Mouse (Mus musculus) hindbrain, embryonic 13.5 days (tissue): ENCODE measurements around the gene Ell2. TPM values are rescaled to one million over a fixed set of nuclear protein-coding genes. Genes with fewer than 3 reads are reported as not detected.

Experiments used
- ATAC-seq: fragments of 200-750 bp; cut with Nextera tagmentation; 2 replicates; pipeline ENCODE4 v1.8.0; 2017; ENCODE audit warnings: moderate TSS enrichment; ENCODE audit not compliant: low FRiP score
- H3K27ac ChIP-seq: fragments of 300-500 bp; sonication (generic); 2 replicates; pipeline ENCODE4 v1.5.1; 2015; ENCODE audit warnings: inconsistent platforms, mild to moderate bottlenecking, moderate library complexity
- H3K27me3 ChIP-seq: fragments of 300-500 bp; sonication (generic); 2 replicates; pipeline ENCODE4 v1.6.1; 2015; ENCODE audit warnings: mild to moderate bottlenecking, inconsistent platforms
- H3K36me3 ChIP-seq: fragments of 300-500 bp; sonication (generic); 2 replicates; pipeline ENCODE4 v1.6.1; 2015; ENCODE audit warnings: mild to moderate bottlenecking, inconsistent platforms
- H3K4me1 ChIP-seq: fragments of 300-500 bp; sonication (generic); replicated peaks from 2 replicates; pipeline ENCODE4 v1.6.1; 2015; ENCODE audit warnings: inconsistent platforms
- H3K4me2 ChIP-seq: fragments of 300-500 bp; sonication (generic); 2 replicates; pipeline ENCODE4 v1.6.1; 2015; ENCODE audit warnings: inconsistent platforms, mild to moderate bottlenecking, moderate library complexity
- H3K4me3 ChIP-seq: fragments of 300-500 bp; sonication (generic); 2 replicates; pipeline ENCODE4 v1.5.1; 2015; ENCODE audit warnings: mild to moderate bottlenecking, inconsistent platforms
- H3K9ac ChIP-seq: fragments of 300-500 bp; sonication (generic); 2 replicates; pipeline ENCODE4 v1.6.1; 2015; ENCODE audit warnings: mild to moderate bottlenecking, inconsistent platforms
- H3K9me3 ChIP-seq: fragments of 300-500 bp; sonication (generic); 2 replicates; pipeline ENCODE4 v1.6.1; 2016; ENCODE audit warnings: inconsistent platforms
- WGBS: fragments of 180-500 bp; shearing (Covaris S2); methylation state at CpG from one replicate; pipeline ENCODE4 v1.1.7; 2015; 5-methylcytosine and 5-hydroxymethylcytosine counted together
- polyA plus RNA-seq: library from polyadenylated mRNA; unstranded; fragments of >200 nt; fragmentation: Nextera tagmentation; extraction: Ambion mirVana; gene quantifications from 2 replicates; pipeline ENCODE4 v1.2.1, GENCODE M21; 2015

Ell2 gene
- polyA plus RNA-seq, 1 experiment from 2014 or later = 2.3 TPM

DNA sequence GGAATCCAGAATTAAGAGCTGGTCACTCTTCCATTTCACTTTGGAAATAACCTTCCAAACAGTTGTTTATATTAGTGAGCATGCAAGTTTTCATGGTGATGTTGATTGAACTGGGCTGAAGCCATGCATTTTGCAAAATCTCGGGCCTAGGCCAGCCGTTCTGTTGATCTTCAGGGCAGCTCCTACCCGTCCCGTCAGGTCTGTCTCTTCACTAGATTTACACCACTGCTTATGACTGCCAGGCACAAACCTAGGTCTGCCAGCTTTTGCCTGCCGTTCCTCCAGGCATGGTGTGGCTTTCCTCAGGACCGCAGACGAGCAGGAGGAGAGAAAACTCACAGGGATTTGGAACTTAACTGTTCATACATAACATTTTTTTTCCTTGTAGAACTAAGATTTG lies 31.4 kb downstream of the Ell2 start:
- Histone ChIP-seq H3K27ac (no peak overlapping the region), H3K36me3 (no peaks in the 10 kb centered on the region), H3K4me2 (no peak overlapping the region), H3K4me3 (no peak overlapping the region), H3K27me3 (no peaks in the 10 kb centered on the region), H3K9me3 (no peaks in the 10 kb centered on the region), H3K9ac (no peak overlapping the region), H3K4me1 (no peaks in the 10 kb centered on the region)
- WGBS = 90% methylated on average over 7 of the region's 7 CpGs
- no peak for ATAC-seq

DNA sequence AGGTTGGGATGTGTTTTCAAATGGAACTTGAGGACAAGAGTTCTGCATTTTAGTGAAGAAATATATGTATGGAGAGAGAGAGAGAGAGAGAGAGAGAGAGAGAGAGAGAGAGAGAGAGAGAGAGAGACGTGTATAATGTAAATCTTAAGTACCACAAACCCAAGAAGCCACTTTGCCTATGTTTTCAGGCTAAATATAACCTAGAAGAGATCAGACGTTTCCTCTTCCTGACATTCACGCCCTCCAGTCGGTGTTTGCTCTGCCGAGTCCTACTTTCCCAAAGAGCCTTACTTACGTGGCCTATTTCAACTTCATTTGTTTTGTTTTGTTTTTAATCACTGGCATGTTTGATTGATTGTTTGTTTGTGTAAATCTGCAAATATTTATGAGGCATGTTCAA lies 32.0 kb downstream of the Ell2 start:
- H3K36me3 ChIP-seq = no peaks in the 10 kb centered on the region
- no peak for ATAC-seq
- WGBS = 76% methylated on average over 6 of the region's 6 CpGs
- H3K4me3 ChIP-seq = no peak overlapping the region
- no peak overlapping the region for H3K9ac ChIP-seq
- no peaks in the 10 kb centered on the region for H3K9me3 ChIP-seq
- no peaks in the 10 kb centered on the region for H3K27me3 ChIP-seq
- no peaks in the 10 kb centered on the region for H3K4me1 ChIP-seq
- no peak overlapping the region for H3K4me2 ChIP-seq
- H3K27ac ChIP-seq = no peak overlapping the region

DNA sequence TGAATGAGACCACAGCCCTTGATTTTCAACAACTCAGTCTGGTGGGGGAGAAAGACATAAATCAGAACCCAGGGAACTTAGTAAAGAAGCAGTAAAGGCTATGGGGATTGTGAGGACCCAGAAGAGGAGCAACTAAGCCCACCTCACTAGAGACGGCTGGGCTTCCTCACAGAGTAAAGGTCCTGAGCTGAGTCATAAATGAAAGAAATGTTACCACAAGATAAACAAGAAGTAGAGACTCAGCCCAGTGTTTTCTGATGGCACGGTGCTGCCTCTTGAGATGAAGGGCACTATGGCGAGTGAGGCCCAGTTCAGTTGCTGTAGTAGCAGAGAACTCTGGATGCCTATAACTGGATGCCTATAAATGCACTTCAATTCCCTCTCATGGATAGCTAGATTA lies 32.4 kb downstream of the Ell2 start:
- H3K27me3 ChIP-seq = no peaks in the 10 kb centered on the region
- H3K4me1 ChIP-seq = no peaks in the 10 kb centered on the region
- no peak overlapping the region for H3K27ac ChIP-seq
- H3K36me3 ChIP-seq = no peaks in the 10 kb centered on the region
- no peak overlapping the region for H3K4me3 ChIP-seq
- H3K9me3 ChIP-seq = no peaks in the 10 kb centered on the region
- no peak overlapping the region for H3K9ac ChIP-seq
- WGBS = 83% methylated on average over 3 of the region's 3 CpGs
- no peak overlapping the region for H3K4me2 ChIP-seq
- ATAC-seq = no peak

DNA sequence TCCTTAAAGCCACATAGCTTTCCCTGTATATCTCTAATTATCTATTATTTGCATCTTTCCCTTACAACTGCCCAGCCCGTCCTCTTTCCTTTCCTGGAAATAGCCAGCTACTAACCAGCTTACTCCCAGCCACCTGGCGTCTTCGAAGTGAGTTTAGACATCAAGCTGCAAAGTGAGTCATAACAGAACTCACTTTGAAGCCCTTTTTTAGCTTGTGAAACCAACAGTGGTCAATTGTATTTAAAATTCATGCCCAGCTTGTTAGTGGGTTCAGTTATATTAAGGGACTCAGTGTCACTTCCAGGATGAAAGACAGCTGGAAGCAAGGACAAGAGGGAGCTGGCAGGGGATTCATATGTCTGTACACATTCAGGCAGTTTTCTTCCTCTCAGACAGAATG lies 33.5 kb downstream of the Ell2 start:
- WGBS = 84% methylated on average over 3 of the region's 3 CpGs
- Histone ChIP-seq H3K27me3 (no peaks in the 10 kb centered on the region), H3K4me1 (no peaks in the 10 kb centered on the region), H3K36me3 (no peaks in the 10 kb centered on the region), H3K9me3 (no peaks in the 10 kb centered on the region), H3K4me3 (no peak overlapping the region), H3K27ac (no peak overlapping the region), H3K9ac (no peak overlapping the region), H3K4me2 (no peak overlapping the region)
- ATAC-seq = no peak

DNA sequence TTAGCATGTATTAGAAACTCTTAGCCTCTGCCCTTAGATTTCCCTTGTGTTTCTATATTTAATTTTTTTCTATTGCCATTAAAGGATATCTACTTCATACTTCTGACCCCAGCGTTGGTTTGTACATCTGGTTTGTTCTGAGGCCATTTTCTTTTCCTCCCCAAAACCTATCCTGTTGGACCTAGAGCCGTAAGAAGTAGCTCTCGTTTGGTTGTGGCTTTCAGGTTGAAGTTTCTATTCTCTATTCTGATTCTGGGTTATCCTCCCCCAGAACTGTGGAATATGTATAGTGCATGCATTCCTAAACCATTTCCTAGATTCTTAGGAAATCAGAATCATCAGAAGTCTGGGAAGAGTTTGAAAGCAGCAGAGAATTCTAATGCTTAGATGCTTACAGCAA lies 34.6 kb downstream of the Ell2 start:
- 92% methylated on average over 3 of the region's 3 CpGs for WGBS

DNA sequence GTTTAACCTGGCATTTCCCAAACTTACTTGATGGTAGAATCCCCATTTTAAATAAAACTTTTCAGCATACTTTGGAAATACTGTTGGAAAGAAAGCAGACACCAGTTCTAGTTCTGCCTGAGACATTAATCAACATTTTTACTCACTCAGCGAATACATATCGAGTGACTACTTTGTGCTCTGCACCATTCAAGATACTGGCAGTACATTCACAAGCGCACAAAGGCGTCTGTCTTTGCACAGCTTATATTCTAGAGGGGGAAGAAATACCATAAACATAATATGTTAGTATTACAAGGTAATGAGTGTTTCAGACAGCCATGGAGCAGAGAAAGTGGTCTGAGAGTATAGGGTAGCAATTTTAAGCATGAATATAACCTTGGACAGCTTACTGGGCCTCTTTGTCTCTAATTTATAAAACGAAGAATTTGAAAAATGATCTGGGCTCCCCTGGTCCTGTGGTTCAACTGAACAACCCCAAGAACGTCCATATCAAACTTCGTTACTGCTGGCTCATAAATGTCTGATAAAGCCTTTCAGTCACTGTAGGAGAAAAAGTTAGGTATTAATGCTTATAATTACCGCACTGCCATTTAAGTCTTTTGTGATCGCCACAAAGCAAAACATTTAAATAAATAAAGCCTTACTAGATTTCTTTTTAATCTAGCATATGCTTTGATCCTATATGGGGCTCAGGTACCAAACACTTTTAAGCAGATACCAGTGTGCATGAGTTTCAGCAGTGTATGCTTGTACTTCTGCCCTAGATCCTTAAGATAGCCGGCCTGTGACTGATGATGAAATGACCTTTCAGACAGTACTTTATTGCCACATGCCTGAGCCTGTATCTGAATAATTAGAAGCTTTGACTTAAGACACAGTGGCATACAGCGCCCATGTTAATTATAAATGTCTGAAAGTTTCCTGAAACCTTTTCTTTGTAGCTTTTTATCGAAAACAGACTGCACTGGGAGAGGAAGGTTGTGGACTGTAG lies 35.5 kb downstream of the Ell2 start:
- no peaks in the 10 kb centered on the region for H3K4me1 ChIP-seq
- no peak overlapping the region for H3K9ac ChIP-seq
- no peak overlapping the region for H3K4me3 ChIP-seq
- WGBS = 81% methylated on average over 12 of the region's 12 CpGs
- no peaks in the 10 kb centered on the region for H3K36me3 ChIP-seq
- H3K4me2 ChIP-seq = no peak overlapping the region
- H3K27me3 ChIP-seq = no peaks in the 10 kb centered on the region
- no peak for ATAC-seq
- H3K27ac ChIP-seq = no peak overlapping the region
- no peaks in the 10 kb centered on the region for H3K9me3 ChIP-seq

More for the DNA sequence above, 34.6 kb downstream of the Ell2 start:
- no peak overlapping the region for H3K27ac ChIP-seq
- H3K4me3 ChIP-seq = no peak overlapping the region
- no peaks in the 10 kb centered on the region for H3K27me3 ChIP-seq
- H3K4me1 ChIP-seq = no peaks in the 10 kb centered on the region
- no peaks in the 10 kb centered on the region for H3K36me3 ChIP-seq
- no peak for ATAC-seq
- H3K4me2 ChIP-seq = no peak overlapping the region
- no peaks in the 10 kb centered on the region for H3K9me3 ChIP-seq
- H3K9ac ChIP-seq = no peak overlapping the region

DNA sequence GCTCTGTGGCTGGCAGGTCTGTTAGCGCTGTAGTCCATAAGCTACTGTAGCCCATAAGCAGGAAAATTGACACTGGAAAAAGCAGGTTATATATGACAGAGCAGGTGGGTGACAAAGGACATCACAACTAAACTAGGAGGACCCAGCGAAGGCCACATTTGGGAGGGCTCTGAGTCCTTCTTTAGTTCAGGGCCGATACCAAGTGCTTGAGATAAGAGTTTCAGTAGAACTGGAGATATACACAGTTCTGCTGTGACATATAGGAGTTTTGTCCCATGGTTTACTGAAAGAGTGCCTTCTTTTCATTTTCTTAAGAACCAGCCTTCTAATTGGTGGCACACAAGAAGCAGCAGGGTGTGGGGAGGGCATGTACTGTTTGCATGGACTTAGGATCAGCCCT lies 36.4 kb downstream of the Ell2 start:
- Histone ChIP-seq H3K27me3 (no peaks in the 10 kb centered on the region), H3K36me3 (no peaks in the 10 kb centered on the region), H3K4me3 (no peak overlapping the region), H3K4me1 (no peaks in the 10 kb centered on the region), H3K4me2 (no peak overlapping the region), H3K9me3 (no peaks in the 10 kb centered on the region), H3K9ac (no peak overlapping the region), H3K27ac (no peak overlapping the region)
- ATAC-seq = no peak
- WGBS = 92% methylated on average over 3 of the region's 3 CpGs

DNA sequence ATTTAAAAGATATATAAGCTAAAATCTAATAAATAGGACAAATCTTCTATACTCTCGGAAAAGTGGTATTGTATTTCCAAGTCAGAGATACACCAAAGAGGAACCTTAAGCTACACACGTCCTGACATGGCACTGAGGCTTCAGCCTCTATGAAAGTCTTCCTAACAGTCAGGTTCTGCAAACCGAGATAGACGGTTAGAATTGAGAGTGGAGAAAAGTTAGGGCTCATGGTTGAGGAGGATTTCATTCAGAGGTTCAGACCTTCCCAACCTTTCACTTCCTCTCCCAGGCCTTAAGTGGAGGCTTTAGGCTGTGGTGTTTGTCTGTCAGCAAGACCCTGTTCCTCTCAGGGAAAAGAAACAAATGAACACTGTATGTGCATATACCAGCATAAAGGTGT lies 37.5 kb downstream of the Ell2 start:
- WGBS = 86% methylated on average over 4 of the region's 4 CpGs
- no peak for ATAC-seq
- Histone ChIP-seq H3K4me1 (no peaks in the 10 kb centered on the region), H3K9me3 (no peaks in the 10 kb centered on the region), H3K27ac (no peak overlapping the region), H3K4me2 (no peak overlapping the region), H3K4me3 (no peak overlapping the region), H3K36me3 (no peaks in the 10 kb centered on the region), H3K27me3 (no peaks in the 10 kb centered on the region), H3K9ac (no peak overlapping the region)

DNA sequence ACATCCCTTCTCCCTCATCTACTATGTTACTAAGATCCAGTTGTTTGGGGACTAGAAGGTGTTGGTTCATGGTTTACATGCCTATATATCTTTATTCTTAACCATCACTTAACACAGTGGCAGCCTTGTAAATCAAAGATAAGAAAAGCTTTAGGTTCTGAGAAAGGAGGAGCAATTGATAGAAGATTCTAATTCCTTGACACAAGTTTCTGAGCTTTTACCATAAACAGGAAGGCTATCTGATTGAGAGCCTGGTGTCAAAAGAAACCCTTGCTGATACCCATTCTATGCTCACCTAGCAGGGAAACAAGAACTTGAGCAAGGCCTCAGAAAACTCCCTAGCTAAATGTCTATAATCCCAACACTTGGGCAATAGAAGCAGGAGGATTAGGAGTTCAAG lies 38.8 kb downstream of the Ell2 start:
- Histone ChIP-seq H3K4me2 (no peak overlapping the region), H3K27ac (no peak overlapping the region), H3K36me3 (no peaks in the 10 kb centered on the region), H3K9me3 (no peaks in the 10 kb centered on the region), H3K27me3 (no peaks in the 10 kb centered on the region), H3K4me1 (no peaks in the 10 kb centered on the region), H3K4me3 (no peak overlapping the region), H3K9ac (no peak overlapping the region)
- ATAC-seq = no peak

DNA sequence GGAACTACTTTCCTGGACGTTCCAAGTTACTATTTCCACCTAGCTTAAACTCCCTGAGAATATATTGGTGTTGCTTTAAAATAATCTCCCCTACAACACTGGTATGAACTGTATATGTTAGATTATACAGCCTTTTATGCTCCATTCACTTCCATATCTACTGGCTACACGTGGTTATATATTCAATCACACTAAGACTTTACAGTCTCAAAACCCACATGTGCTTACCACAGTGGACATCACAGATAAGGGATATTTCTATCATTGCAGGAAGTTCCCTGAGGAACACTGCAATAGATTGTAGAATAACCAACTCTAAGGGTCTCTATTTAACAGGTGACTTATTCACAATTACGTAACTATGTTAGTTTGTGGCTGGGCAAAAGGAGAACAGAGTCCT lies 40.7 kb downstream of the Ell2 start:
- WGBS = 91% methylated on average over 3 of the region's 3 CpGs
- no peak overlapping the region for H3K4me3 ChIP-seq
- H3K36me3 ChIP-seq = no peaks in the 10 kb centered on the region
- H3K9me3 ChIP-seq = no peaks in the 10 kb centered on the region
- no peak overlapping the region for H3K27ac ChIP-seq
- H3K9ac ChIP-seq = no peak overlapping the region
- H3K4me2 ChIP-seq = no peak overlapping the region
- ATAC-seq = no peak
- H3K4me1 ChIP-seq = no peaks in the 10 kb centered on the region
- H3K27me3 ChIP-seq = no peaks in the 10 kb centered on the region

DNA sequence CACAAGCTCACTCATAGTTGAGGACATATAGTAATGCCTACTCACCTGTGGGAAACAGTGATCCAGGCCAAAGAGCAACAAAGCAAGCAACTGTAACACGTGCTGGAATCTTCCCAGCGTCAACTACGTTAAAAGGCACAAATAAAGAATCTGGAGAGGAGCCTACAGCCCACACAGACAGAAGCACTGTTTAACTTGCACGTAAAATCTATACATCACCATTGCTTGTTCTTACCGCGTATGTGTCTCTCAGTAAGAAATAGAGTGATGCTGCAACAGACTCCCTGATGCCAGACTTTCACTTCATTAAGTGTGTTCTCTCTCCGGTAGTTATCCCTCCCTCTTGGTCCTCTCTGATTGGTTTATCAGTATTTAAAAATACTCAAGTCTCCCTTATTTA lies 42.1 kb downstream of the Ell2 start:
- 90% methylated on average over 7 of the region's 7 CpGs for WGBS
- no peaks in the 10 kb centered on the region for H3K9me3 ChIP-seq

DNA sequence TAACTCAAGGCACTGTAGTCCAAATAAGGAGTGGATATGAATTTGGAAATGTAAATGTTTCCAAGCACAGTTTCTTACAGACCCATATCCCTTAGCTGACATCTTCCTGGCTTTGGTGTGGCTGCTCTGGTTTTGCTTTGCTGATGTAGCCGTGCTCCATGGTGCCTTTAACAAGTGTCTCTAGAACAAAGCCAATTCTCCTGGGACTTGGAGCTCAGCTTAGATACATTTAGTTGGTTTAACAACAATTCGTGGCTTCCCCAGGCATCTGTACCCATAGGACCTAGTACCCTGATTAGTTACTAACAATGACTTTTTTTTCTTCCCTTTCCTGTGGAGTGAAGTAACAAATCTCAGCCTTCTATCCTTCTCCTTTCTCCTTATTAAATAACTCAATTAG lies 44.2 kb downstream of the Ell2 start:
- H3K4me3 ChIP-seq = no peak overlapping the region
- H3K27ac ChIP-seq = no peak overlapping the region
- H3K36me3 ChIP-seq = no peaks in the 10 kb centered on the region
- H3K4me1 ChIP-seq = no peaks in the 10 kb centered on the region
- H3K9me3 ChIP-seq = no peaks in the 10 kb centered on the region
- no peak overlapping the region for H3K4me2 ChIP-seq
- H3K27me3 ChIP-seq = no peaks in the 10 kb centered on the region
- 57% methylated on average over 2 of the region's 2 CpGs for WGBS
- H3K9ac ChIP-seq = no peak overlapping the region
- no peak for ATAC-seq

More for the DNA sequence above, 42.1 kb downstream of the Ell2 start:
- no peak overlapping the region for H3K27ac ChIP-seq
- no peaks in the 10 kb centered on the region for H3K4me1 ChIP-seq
- H3K4me3 ChIP-seq = no peak overlapping the region
- H3K27me3 ChIP-seq = no peaks in the 10 kb centered on the region
- H3K4me2 ChIP-seq = no peak overlapping the region
- ATAC-seq = no peak
- H3K9ac ChIP-seq = no peak overlapping the region
- no peaks in the 10 kb centered on the region for H3K36me3 ChIP-seq
